Mouse (Mus musculus): ENCODE measurements around the gene Tmem143. TPM values are rescaled to one million over a fixed set of nuclear protein-coding genes. Genes with fewer than 3 reads are reported as not detected.
"Not testable (repeated sequence)": the region's sequence is repeated elsewhere in the genome, so short reads cannot be mapped to it uniquely, and the experiment has no call there.

Tmem143 gene
- polyA plus RNA-seq, 1 experiment from 2014 or later, result 5.7 TPM

DNA sequence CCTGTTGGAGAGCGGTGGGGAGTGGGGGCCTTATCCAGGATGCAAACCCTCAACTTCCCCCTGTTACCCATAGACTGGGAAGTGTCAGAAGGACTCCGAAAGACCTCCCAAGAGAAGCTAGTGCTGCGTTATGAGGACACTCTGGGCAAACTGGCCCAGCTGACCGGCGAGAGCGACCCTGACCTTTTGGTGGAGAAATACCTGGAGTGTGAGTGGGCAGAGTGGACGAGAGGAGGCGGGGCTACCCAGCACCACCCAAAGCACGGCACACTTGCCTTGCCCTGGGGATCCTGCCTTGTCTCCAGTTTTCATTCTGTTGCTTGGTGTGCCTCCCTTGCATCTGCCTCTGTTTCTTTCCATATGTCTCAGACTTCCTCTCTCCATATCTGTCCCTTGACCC is 45.2 kb downstream of the Tmem143 start:
- no peaks in the 10 kb centered on the region for H3K9me3 ChIP-seq (replicated peaks)
- DNase-seq (ENCODE audit: low spot score), result no peak
- no peak overlapping the region for H3K4me3 ChIP-seq
- no peak overlapping the region for H3K27ac ChIP-seq
- 88% methylated on average over 9 of the region's 9 CpGs for WGBS
- no peaks in the 10 kb centered on the region for H3K4me1 ChIP-seq
- no peaks in the 10 kb centered on the region for H3K36me3 ChIP-seq
- H3K27me3 ChIP-seq (ENCODE audit: low read depth, poor library complexity, severe bottlenecking), result no peaks in the 10 kb centered on the region

DNA sequence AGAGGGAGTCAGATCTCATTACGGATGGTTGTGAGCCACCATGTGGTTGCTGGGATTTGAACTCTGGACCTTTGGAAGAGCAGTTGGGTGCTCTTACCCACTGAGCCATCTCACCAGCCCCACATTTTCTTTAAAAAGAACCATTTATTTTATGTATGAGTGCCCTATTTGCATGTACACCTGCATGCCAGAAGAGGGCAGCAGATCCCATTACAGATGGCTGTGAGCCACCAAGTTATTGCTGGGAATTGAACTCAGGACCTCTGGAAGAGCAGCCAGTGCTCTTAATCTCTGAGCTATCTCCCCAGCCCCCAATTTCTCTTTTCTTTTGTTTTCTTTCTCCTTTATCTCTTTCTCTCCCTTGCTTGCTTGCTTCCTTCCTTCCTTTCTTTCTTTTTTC is 46.5 kb downstream of the Tmem143 start:
- H3K27ac ChIP-seq; DNase-seq (ENCODE audit: low spot score); H3K4me1 ChIP-seq; H3K9me3 ChIP-seq (replicated peaks); H3K36me3 ChIP-seq; H3K4me3 ChIP-seq; H3K27me3 ChIP-seq (ENCODE audit: low read depth, poor library complexity, severe bottlenecking): not testable (repeated sequence)
- whole genome bisulfite sequencing, result 63% methylated on average over 1 of the region's 1 CpGs

DNA sequence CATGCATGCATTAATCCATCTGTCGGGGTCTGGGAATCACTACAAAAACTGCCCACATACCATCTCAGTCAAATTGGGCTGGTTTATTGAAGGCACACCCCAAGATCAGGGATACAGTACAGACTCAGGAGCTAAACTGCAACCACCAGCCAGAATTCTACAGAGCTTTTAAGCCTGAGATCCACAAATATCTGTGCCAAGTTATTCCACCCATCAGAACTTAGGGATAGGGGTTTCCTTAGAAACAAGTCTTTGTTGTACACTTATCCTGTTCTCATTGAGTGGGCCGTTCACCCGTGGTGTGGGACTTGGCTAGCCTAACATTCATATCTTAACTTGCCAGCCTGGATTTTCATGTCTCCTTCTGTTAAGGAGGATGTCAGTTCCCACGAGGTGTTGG is 52.3 kb downstream of the Tmem143 start:
- no peak overlapping the region for H3K4me3 ChIP-seq
- DNase-seq (ENCODE audit: low spot score), result no peak
- H3K9me3 ChIP-seq (replicated peaks), result no peaks in the 10 kb centered on the region
- H3K4me1 ChIP-seq, result no peaks in the 10 kb centered on the region
- H3K36me3 ChIP-seq, result 0 out of 2 replicates have a peak, but pooled peaks cover 3% of the 10 kb centered on the region
- H3K27ac ChIP-seq, result no peak overlapping the region
- no peaks in the 10 kb centered on the region for H3K27me3 ChIP-seq (ENCODE audit: low read depth, poor library complexity, severe bottlenecking)
- WGBS, result 90% methylated on average over 4 of the region's 4 CpGs

DNA sequence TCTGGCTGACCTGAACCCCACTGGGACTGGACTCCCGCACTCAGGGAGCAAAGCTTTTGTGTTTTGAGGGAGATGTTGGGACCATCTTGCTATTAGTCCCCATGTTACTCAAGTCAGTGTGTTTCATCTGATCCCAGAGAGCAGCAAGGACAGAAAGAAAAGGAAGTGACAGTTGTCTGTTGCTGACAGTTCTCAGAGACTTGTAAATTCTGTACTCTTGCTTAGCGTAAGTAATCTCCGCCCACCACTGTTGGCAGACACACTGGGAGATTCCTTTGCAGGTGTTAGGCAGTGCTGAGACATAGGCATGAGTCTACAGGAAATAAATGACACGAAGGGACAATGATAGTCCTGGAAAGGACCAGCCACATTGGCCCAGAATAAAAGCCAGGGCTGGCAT is 59.9 kb downstream of the Tmem143 start:
- no peaks in the 10 kb centered on the region for H3K4me1 ChIP-seq
- DNase-seq (ENCODE audit: low spot score), result no peak
- no peaks in the 10 kb centered on the region for H3K36me3 ChIP-seq
- no peak overlapping the region for H3K4me3 ChIP-seq
- no peak overlapping the region for H3K27ac ChIP-seq
- H3K27me3 ChIP-seq (ENCODE audit: low read depth, poor library complexity, severe bottlenecking), result no peaks in the 10 kb centered on the region
- no peaks in the 10 kb centered on the region for H3K9me3 ChIP-seq (replicated peaks)
- WGBS, result 71% methylated on average over 4 of the region's 4 CpGs

Other genes with a start within 250 kb of the Tmem143 start
- gene Fut2, start 230.5 kb upstream of the Tmem143 start, polyA plus RNA-seq (2016; fragmentation: Nextera tagmentation; extraction: Ambion mirVana), result 0.16 and 0.21 TPM in 2 replicates
- 0.16 and 0.39 TPM in 2 replicates for gene Ntn5, start 212.9 kb upstream of the Tmem143 start, polyA plus RNA-seq (2016; fragmentation: Nextera tagmentation; extraction: Ambion mirVana)
- gene Sec1, start 202.5 kb upstream of the Tmem143 start, polyA plus RNA-seq (2016; fragmentation: Nextera tagmentation; extraction: Ambion mirVana), result 0.54 and 0.83 TPM in 2 replicates
- gene Car11, start 197.1 kb upstream of the Tmem143 start, polyA plus RNA-seq (2016; fragmentation: Nextera tagmentation; extraction: Ambion mirVana), result 2.2 and 4.9 TPM in 2 replicates
- gene Dbp, start 191.9 kb upstream of the Tmem143 start, polyA plus RNA-seq (2016; fragmentation: Nextera tagmentation; extraction: Ambion mirVana), result 3.7 and 4.7 TPM in 2 replicates
- gene Rpl18, start 181.5 kb upstream of the Tmem143 start, polyA plus RNA-seq (2016; fragmentation: Nextera tagmentation; extraction: Ambion mirVana), result 1,218 and 1,459 TPM in 2 replicates
- 45.5 and 49.3 TPM in 2 replicates for gene Sphk2, start 178.9 kb upstream of the Tmem143 start, polyA plus RNA-seq (2016; fragmentation: Nextera tagmentation; extraction: Ambion mirVana)
- 2.1 and 2.4 TPM in 2 replicates for gene Fam83e, start 175.7 kb upstream of the Tmem143 start, polyA plus RNA-seq (2016; fragmentation: Nextera tagmentation; extraction: Ambion mirVana)
- gene Spaca4, start 171.1 kb upstream of the Tmem143 start, polyA plus RNA-seq (2016; fragmentation: Nextera tagmentation; extraction: Ambion mirVana), result not detected in 2 replicates
- 2.2 and 3.2 TPM in 2 replicates for gene Lmtk3, start 113.2 kb upstream of the Tmem143 start, polyA plus RNA-seq (2016; fragmentation: Nextera tagmentation; extraction: Ambion mirVana)
- gene Sult2b1, start 112.3 kb upstream of the Tmem143 start, polyA plus RNA-seq (2016; fragmentation: Nextera tagmentation; extraction: Ambion mirVana), result 1.8 and 2.1 TPM in 2 replicates
- 170 TPM in 2 replicates for gene Cyth2, start 82.4 kb upstream of the Tmem143 start, polyA plus RNA-seq (2016; fragmentation: Nextera tagmentation; extraction: Ambion mirVana)
- 1.2 and 1.4 TPM in 2 replicates for gene Kcnj14, start 72.2 kb upstream of the Tmem143 start, polyA plus RNA-seq (2016; fragmentation: Nextera tagmentation; extraction: Ambion mirVana)
- gene Grwd1, start 66.0 kb upstream of the Tmem143 start, polyA plus RNA-seq (2016; fragmentation: Nextera tagmentation; extraction: Ambion mirVana), result 116 and 156 TPM in 2 replicates
- gene Kdelr1, start 24.2 kb upstream of the Tmem143 start, polyA plus RNA-seq (2016; fragmentation: Nextera tagmentation; extraction: Ambion mirVana), result 36.8 and 41.2 TPM in 2 replicates
- gene Grin2d, start 18.6 kb upstream of the Tmem143 start, polyA plus RNA-seq (2016; fragmentation: Nextera tagmentation; extraction: Ambion mirVana), result 0.09 and 0.10 TPM in 2 replicates
- gene Syngr4, start 227 bp upstream of the Tmem143 start, polyA plus RNA-seq (2016; fragmentation: Nextera tagmentation; extraction: Ambion mirVana), result 1.4 and 1.5 TPM in 2 replicates
- gene Emp3, start 24.5 kb downstream of the Tmem143 start, polyA plus RNA-seq (2016; fragmentation: Nextera tagmentation; extraction: Ambion mirVana), result 18.5 and 34.5 TPM in 2 replicates
- gene Ccdc114, start 27.1 kb downstream of the Tmem143 start, polyA plus RNA-seq (2016; fragmentation: Nextera tagmentation; extraction: Ambion mirVana), result 4.4 and 6.3 TPM in 2 replicates
- 0.10 and 0.20 TPM in 2 replicates for gene Abcc6, start 133.4 kb downstream of the Tmem143 start, polyA plus RNA-seq (2016; fragmentation: Nextera tagmentation; extraction: Ambion mirVana)
- 27.0 and 29.6 TPM in 2 replicates for gene Nomo1, start 136.8 kb downstream of the Tmem143 start, polyA plus RNA-seq (2016; fragmentation: Nextera tagmentation; extraction: Ambion mirVana)
- gene Kcnj11, start 203.8 kb downstream of the Tmem143 start, polyA plus RNA-seq (2016; fragmentation: Nextera tagmentation; extraction: Ambion mirVana), result 0.06 and 0.13 TPM in 2 replicates

All from limb, embryonic 10.5 days (tissue).